7 mouse cellular contexts compared by ENCODE assay signal in genomic region chr14:60264990-60265876, GRCm38 (mm10). TPM values are rescaled to one million over a fixed set of nuclear protein-coding genes. Genes with fewer than 3 reads are reported as not detected.
A peak's percentile ranks its signal among the peaks of the same experiment; 100 is the strongest.
DNase-seq lines count a peak whose midpoint lies in the region; ATAC-seq lines count a peak whose summit lies in the region.

TSS of gene Mtmr6 (plus strand) at chr14:60265228.

- ATAC-seq in intestine, embryonic 15.5 days: peak; percentile 99

- peak within 1 kb of the TSS; percentile 69 for H3K4me2 ChIP-seq in intestine, embryonic 15.5 days (replicated peaks)

- no peaks in the 10 kb centered on the region for H3K9me3 ChIP-seq in intestine, embryonic 15.5 days
- H3K9me3 ChIP-seq in midbrain, embryonic 10.5 days (replicated peaks): no peaks in the 10 kb centered on the region

- no peaks in the 10 kb centered on the region for H3K27me3 ChIP-seq in intestine, embryonic 15.5 days (replicated peaks)
- no peaks in the 10 kb centered on the region for H3K27me3 ChIP-seq in midbrain, embryonic 10.5 days (ENCODE audit: low read depth, poor library complexity, severe bottlenecking)

- H3K36me3 ChIP-seq in intestine, embryonic 15.5 days: no peaks in the 10 kb centered on the region
- no peaks in the 10 kb centered on the region for H3K36me3 ChIP-seq in midbrain, embryonic 10.5 days

- WGBS in intestine, embryonic 15.5 days: under 1% methylated on average over 51 of the region's 51 CpGs
- WGBS in midbrain, embryonic 10.5 days: under 1% methylated on average over 51 of the region's 51 CpGs

- peak within 1 kb of the TSS; percentile 84 for H3K9ac ChIP-seq in intestine, embryonic 15.5 days

- intact Hi-C loops in gastrocnemius, postnatal 36 days (cut with DNase I): no loop called here
- intact Hi-C loops in left cerebral cortex, postnatal 25 days (cut with DNase I): loop anchor here (1.0 to 5.0 kb wide), 3 partner anchors 14 to 170 kb away; partner anchors contain the start of genes Gm49336 and Nupl1

- peak within 1 kb of the TSS; percentile 61 for H3K27ac ChIP-seq in intestine, embryonic 15.5 days
- peak within 1 kb of the TSS; percentile 87 for H3K27ac ChIP-seq in midbrain, embryonic 10.5 days (replicated peaks)

- H3K4me3 ChIP-seq in intestine, embryonic 15.5 days (replicated peaks): peak within 1 kb of the TSS; percentile 89
- H3K4me3 ChIP-seq in midbrain, embryonic 10.5 days: peak within 1 kb of the TSS; percentile 92

- H3K4me1 ChIP-seq in intestine, embryonic 15.5 days (replicated peaks): no peaks in the 10 kb centered on the region
- H3K4me1 ChIP-seq in midbrain, embryonic 10.5 days: peaks cover 22% of the 10 kb centered on the region

- peak; percentile 97 for DNase-seq in adrenal gland, adult 2 months
- peak; percentile 98 for DNase-seq in embryo, embryonic 11.5 days (ENCODE audit: low read depth, low spot score)
- peak; percentile 87 to 92 for DNase-seq in gastrocnemius, postnatal 36 days
- DNase-seq in left cerebral cortex, postnatal 25 days (ENCODE audit: low spot score in 2 of 2): peak; percentile 95 to 98
- DNase-seq in midbrain, embryonic 10.5 days (ENCODE audit: low spot score): peak; percentile 97
- DNase-seq in right cerebral cortex, postnatal 4 days: peak; percentile 87

RNA-seq across cellular contexts. Expression of gene Mtmr6, which starts in this region (rescaled TPM):
- 10 to 100 TPM; 38.6 to 53.6 TPM for total RNA-seq in adrenal gland, adult 2 months (2021)
- 8.4 and 9.7 TPM in 2 replicates for polyA plus RNA-seq in adrenal gland, adult 2 months (2012; rRNA removed)
- total RNA-seq in gastrocnemius, postnatal 36 days (2021): 10 to 100 TPM; 38.7 to 44.8 TPM
- 26.3 and 27.8 TPM in 2 replicates for polyA plus RNA-seq in intestine, embryonic 15.5 days (2015; fragmentation: Nextera tagmentation; extraction: Ambion mirVana)
- total RNA-seq in left cerebral cortex, postnatal 25 days (2021): 100 to 1,000 TPM; 106 to 117 TPM
- polyA plus RNA-seq in midbrain, embryonic 10.5 days (2016; fragmentation: Nextera tagmentation; extraction: Ambion mirVana): 29.9 and 42.0 TPM in 2 replicates

Comparison
In these comparisons a context has a peak if more than half of its experiments do, and no peak if none do; other contexts are left out.
1. Peak in every context shown above with its lines: DNase-seq, ATAC-seq, H3K4me3 ChIP-seq and H3K27ac ChIP-seq.